Mouse (Mus musculus) adrenal gland, postnatal 25 days (tissue): ENCODE measurements around the gene Rpap2. TPM values are rescaled to one million over a fixed set of nuclear protein-coding genes. Genes with fewer than 3 reads are reported as not detected.
A peak's percentile ranks its signal among the peaks of the same experiment; 100 is the strongest.

Experiments used
- DNase-seq: peaks from one replicate; pipeline ENCODE4 v3.0.0; 2021; ENCODE audit warnings: mixed read lengths
- total RNA-seq: library from RNA; stranded (reverse); gene quantifications from 2 replicates; pipeline ENCODE4 v1.2.3, GENCODE M21; 2021

Rpap2 gene
- total RNA-seq, 1 experiment from 2014 or later: 26.2 TPM

DNA sequence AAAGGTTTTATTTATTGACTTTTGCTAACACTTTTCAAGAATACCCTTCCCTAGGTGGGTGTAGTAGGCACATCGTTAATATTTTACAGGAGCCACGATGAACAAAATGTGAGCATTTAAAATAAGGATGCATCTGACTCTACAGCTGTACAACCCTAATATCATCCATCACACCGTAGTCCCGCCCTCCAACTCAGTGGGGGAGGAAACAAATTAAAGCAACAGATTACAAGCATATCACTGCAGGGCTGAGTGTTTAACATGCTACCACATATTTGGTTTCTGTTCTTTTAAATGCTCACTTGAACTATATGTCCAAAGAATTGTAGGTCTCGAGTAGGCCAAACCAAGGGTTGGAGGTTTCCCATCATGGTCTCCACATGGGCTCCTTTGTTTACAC, 90.0 kb downstream of the Rpap2 start:
- no peak for DNase-seq

GRCm38 (mm10) chr5:107687592-107688498, 90.7 kb downstream of the Rpap2 start:
- DNase-seq: peak; percentile 68

DNA sequence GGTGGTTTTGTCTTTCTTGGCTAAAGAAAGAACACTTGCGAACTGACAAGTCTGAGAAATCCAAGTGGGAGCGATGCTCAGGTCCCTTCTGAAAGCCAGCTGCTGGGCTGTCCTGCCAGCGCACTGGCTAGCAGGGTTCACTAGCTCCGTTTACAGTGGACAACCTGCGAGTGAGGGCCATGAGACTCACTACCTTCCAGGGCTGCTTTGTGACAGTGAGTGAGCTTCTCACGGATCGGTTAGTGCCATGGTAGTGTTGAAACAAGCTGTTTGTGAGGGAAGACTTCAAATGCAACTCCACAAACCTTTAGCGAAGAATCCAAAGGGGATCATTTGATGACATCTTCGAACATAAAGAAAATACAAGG, 91.3 kb downstream of the Rpap2 start:
- no peak for DNase-seq

GRCm38 (mm10) chr5:107695019-107695418, 97.8 kb downstream of the Rpap2 start:
- DNase-seq: no peak

DNA sequence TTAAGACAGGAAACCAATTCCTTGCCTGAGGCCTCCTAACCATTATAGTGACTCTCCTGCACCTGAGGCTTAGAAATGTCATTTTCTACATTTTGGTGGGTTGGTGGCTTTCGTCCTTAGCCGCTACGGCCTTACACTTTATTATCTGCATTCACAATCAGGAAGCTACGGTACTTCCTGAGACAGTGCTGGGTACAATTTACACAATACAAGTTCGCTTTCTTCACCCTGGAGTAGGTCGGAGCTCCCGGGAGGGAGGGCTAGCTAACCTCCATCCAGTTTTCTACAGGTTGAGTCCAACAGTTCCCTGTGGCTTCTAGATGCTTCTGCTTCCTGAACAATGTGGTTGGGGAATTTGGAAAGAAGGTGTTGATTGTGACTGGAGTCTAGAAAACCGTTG, 101.7 kb downstream of the Rpap2 start:
- DNase-seq: no peak

GRCm38 (mm10) chr5:107700873-107701272, 103.7 kb downstream of the Rpap2 start:
- DNase-seq: no peak

DNA sequence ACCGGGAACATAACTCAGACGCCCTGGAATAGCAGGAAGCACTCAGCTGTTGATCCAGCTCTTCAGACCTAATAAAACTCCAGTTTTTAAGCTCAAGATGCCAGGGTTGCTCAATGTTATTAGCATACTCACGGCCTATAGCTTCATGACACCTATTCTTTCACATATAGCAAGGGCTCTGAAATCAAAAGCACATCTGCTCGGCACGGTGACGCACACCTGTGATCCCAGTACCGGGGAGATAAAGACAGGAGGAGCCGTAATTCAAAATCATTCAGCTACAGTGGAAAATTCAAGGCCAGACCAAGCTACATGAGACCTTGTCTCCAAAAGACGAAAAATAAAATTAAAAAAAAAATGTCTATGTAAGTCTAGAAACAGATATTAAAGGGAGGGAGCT, 104.5 kb downstream of the Rpap2 start:
- no peak for DNase-seq

DNA sequence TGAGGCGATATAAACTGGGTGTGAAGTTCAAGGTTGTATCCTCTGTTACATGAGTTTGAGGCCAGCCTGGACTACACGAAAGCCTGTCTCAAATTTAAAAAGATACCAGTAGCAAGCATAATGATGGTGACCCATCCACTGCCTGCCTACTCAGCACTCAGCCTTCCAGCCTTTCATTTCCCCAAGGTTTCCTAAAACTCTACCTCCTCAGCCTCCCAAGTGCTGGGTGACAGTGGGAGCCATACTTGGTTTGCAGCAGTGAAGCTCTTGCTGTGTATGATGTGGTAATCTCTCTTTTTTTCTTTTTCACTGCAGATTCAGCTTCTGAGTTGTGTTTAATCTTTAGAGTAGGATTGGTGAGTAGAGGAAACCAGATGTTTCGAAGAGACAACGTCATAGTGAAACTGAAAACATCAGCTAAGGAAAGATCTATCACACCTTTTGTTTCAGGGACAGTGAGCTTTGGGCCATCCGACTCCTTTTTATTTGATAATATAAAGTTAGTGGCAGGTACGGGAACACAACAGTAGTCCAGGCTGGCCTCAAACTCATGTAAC, 106.1 kb downstream of the Rpap2 start:
- no peak for DNase-seq

- DNase-seq: no peak
These were observed 108.6 kb downstream of the Rpap2 start for GRCm38 (mm10) chr5:107705756-107706155.

GRCm38 (mm10) chr5:107706262-107706661, 109.1 kb downstream of the Rpap2 start:
- DNase-seq: no peak

GRCm38 (mm10) chr5:107708124-107708797, 111.1 kb downstream of the Rpap2 start:
- no peak for DNase-seq

Other genes starting within 250 kb of the Rpap2 start
- gene Ephx4, start 194.6 kb upstream of the Rpap2 start, total RNA-seq: 1.3 and 2.8 TPM in 2 replicates
- not detected in 2 replicates for gene Lpcat2b, start 165.8 kb upstream of the Rpap2 start, total RNA-seq
- gene Btbd8, start 159.4 kb upstream of the Rpap2 start, total RNA-seq: 6.6 and 11.1 TPM in 2 replicates
- not detected in 2 replicates for gene Gm42669, start 89.8 kb upstream of the Rpap2 start, total RNA-seq
- 0.06 TPM in 1 of 2 replicates, not detected in the other for gene 1700028K03Rik, start 62.7 kb upstream of the Rpap2 start, total RNA-seq
- gene Glmn, start 515 bp downstream of the Rpap2 start, total RNA-seq: 9.8 and 12.3 TPM in 2 replicates
- gene Gfi1, start 128.7 kb downstream of the Rpap2 start, total RNA-seq: not detected in 2 replicates
- not detected in 2 replicates for gene Ube2d2b, start 232.7 kb downstream of the Rpap2 start, total RNA-seq